Mouse (Mus musculus) lung, postnatal 0 days (tissue): ENCODE data around the gene Cutal.

ENCODE experiments used
- CTCF ChIP-seq: IDR thresholded peaks from 2 replicates; pipeline ENCODE4 v1.5.1; 2016; ENCODE audit warnings: antibody characterized with exemption, mild to moderate bottlenecking
- EP300 ChIP-seq: IDR thresholded peaks from 2 replicates; pipeline ENCODE4 v1.6.1; 2016; ENCODE audit warnings: antibody characterized with exemption, mild to moderate bottlenecking, control low read depth

DNA sequence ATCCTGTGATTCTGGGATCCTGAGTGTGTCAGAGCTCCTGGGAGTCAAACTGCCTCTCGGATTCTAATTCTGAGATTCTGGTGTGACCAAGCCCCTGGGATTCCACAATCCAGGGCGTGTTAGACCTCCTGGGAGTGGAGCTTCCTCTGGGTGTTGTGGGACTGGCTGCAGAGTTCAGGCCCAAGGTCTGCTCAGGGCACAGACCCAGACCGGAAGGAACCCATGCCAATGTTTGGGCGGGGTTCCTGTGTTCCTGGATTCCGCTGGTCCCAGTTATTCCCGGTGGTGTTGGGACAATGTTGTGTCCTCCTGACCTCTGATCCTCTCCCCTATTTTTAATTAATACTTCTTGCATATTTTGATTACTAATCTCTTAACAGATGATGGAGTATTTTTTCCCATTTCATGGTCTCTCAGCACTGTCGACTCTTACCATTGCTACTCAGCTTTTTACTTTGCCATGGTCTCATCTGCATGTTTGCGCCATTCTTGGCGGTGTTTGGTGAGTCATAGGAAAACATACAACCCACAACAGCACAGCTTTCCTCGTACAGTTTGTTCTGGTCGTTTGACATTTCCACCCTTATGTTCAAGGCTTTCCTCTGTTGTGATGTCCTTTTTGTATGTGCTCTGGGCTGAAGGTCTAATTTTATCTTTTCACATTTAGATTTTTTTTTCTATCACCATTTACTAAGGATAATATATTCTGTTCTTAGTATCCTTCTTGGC lies 30.8 kb upstream of the Cutal start:
- TF ChIP-seq EP300: peak; percentile 73
- no peak for TF ChIP-seq CTCF
